Mouse (Mus musculus) stomach, postnatal 0 days (tissue): ENCODE results near the gene Rdh12.

Source experiments
- CTCF ChIP-seq: IDR thresholded peaks from 2 replicates; pipeline ENCODE4 v1.5.1; 2016; ENCODE audit warnings: antibody characterized with exemption, low read depth, mild to moderate bottlenecking, moderate library complexity
- EP300 ChIP-seq: optimal IDR thresholded peaks from 2 replicates; pipeline ENCODE3; 2016; ENCODE audit warnings: antibody characterized with exemption

- no peak for TF ChIP-seq CTCF
- no peak for TF ChIP-seq EP300
Measured at GRCm38 (mm10) chr12:79241985-79242384, 33.3 kb downstream of the Rdh12 start.
